ENCODE assay signal across 10 mouse cellular contexts in genomic region chr19:9979156-9979555, GRCm38 (mm10). TPM values are rescaled to one million over a fixed set of nuclear protein-coding genes. Genes with fewer than 3 reads are reported as not detected.
DNase-seq lines count a peak whose midpoint lies in the region; ATAC-seq and TF ChIP-seq lines count a peak whose summit lies in the region.
"Had no signal": no experiment of that assay in that cellular context is flagged by ENCODE, and none has a peak within 500 bp of the region (broad histone marks: within the 10 kb centered on the region; RNA-seq: fewer than 3 reads in every experiment).

No protein-coding gene starts in this region.

- H3K9ac ChIP-seq in hindbrain, postnatal 0 days (replicated peaks; ENCODE audit: low read length) = no peak overlapping the region
- no peak overlapping the region for H3K9ac ChIP-seq in hindbrain, embryonic 12.5 days
- no peak overlapping the region for H3K9ac ChIP-seq in heart, postnatal 0 days (replicated peaks; ENCODE audit: low read depth, low read length)

- H3K4me2 ChIP-seq in hindbrain, postnatal 0 days (ENCODE audit: low read depth, low read length) = no peak overlapping the region
- no peak overlapping the region for H3K4me2 ChIP-seq in hindbrain, embryonic 12.5 days (replicated peaks)
- no peak overlapping the region for H3K4me2 ChIP-seq in heart, postnatal 0 days (ENCODE audit: low read depth, low read length)

- 81% methylated on average over 2 of the region's 2 CpGs for WGBS in hindbrain, postnatal 0 days
- WGBS in hindbrain, embryonic 12.5 days = 83% methylated on average over 2 of the region's 2 CpGs
- 79% methylated on average over 2 of the region's 2 CpGs for WGBS in spleen, adult 2 months
- 89% methylated on average over 2 of the region's 2 CpGs for WGBS in heart, postnatal 0 days

- H3K9me3 ChIP-seq in hindbrain, postnatal 0 days (ENCODE audit: low read length) = no peaks in the 10 kb centered on the region
- H3K9me3 ChIP-seq in hindbrain, embryonic 12.5 days (replicated peaks) = no peaks in the 10 kb centered on the region
- no peaks in the 10 kb centered on the region for H3K9me3 ChIP-seq in heart, postnatal 0 days (replicated peaks; ENCODE audit: control insufficient read depth, low read length)

- TF ChIP-seq CTCF in hindbrain, postnatal 0 days (IDR thresholded peaks at IDR 0.05; ENCODE audit: low read depth) = no peak
- TF ChIP-seq CTCF in spleen, adult 2 months (IDR thresholded peaks at IDR 0.05; ENCODE audit: extremely low read depth, insufficient read depth, insufficient read length, insufficient replicate concordance) = no peak
- no peak for TF ChIP-seq CTCF in heart, postnatal 0 days (IDR thresholded peaks at IDR 0.05; ENCODE audit: low read depth)

- peak overlapping the region; percentile 36; the same call in 1 of the 2 replicates for H3K27ac ChIP-seq in hindbrain, postnatal 0 days
- no peak overlapping the region for H3K27ac ChIP-seq in hindbrain, embryonic 12.5 days
- peak overlapping the region; percentile 65 for H3K27ac ChIP-seq in spleen, adult 2 months (ENCODE audit: insufficient read depth, low read length)
- peak overlapping the region; percentile 86 for H3K27ac ChIP-seq in heart, postnatal 0 days (ENCODE audit: low read depth)

- no peak for ATAC-seq in hindbrain, postnatal 0 days
- no peak for ATAC-seq in hindbrain, embryonic 12.5 days (ENCODE audit: low FRiP score)
- no peak for ATAC-seq in heart, postnatal 0 days (ENCODE audit: insufficient read depth, low read depth)
- ATAC-seq: forebrain, embryonic 16.5 days had no signal

- H3K4me1 ChIP-seq in hindbrain, postnatal 0 days (ENCODE audit: insufficient read depth, low read length) = peaks cover 15% of the 10 kb centered on the region; the same call in 1 of the 2 replicates
- peaks cover 16% of the 10 kb centered on the region for H3K4me1 ChIP-seq in hindbrain, embryonic 12.5 days
- H3K4me1 ChIP-seq in spleen, adult 2 months (ENCODE audit: control insufficient read depth, insufficient read depth, insufficient read length) = peaks cover 8% of the 10 kb centered on the region; the same call in 1 of the 2 replicates
- peaks cover 32% of the 10 kb centered on the region for H3K4me1 ChIP-seq in heart, postnatal 0 days (ENCODE audit: control insufficient read depth, insufficient read depth)

- DNase-seq in hindbrain, postnatal 0 days (ENCODE audit: low spot score) = no peak
- DNase-seq in spleen, adult 2 months (ENCODE audit: low read depth in 1 of 2, low spot score in 2 of 2) = no peak
- DNase-seq in spleen, adult 12 weeks (ENCODE audit: low spot score) = no peak
- no peak for DNase-seq in heart, postnatal 0 days (ENCODE audit: low spot score)
- DNase-seq in urinary bladder, adult 18-20 months (ENCODE audit: low spot score in 2 of 2) = no peak
- no peak for DNase-seq in ovary, postnatal 10 days (ENCODE audit: low spot score)
- DNase-seq: midbrain, embryonic 14.5 days; thymus, postnatal 4 days had no signal

- H3K36me3 ChIP-seq in hindbrain, postnatal 0 days (ENCODE audit: insufficient read depth, low read length) = no peaks in the 10 kb centered on the region
- peaks cover 3% of the 10 kb centered on the region for H3K36me3 ChIP-seq in hindbrain, embryonic 12.5 days
- peaks cover 3% of the 10 kb centered on the region; the same call in 1 of the 2 replicates for H3K36me3 ChIP-seq in spleen, adult 2 months (ENCODE audit: control insufficient read depth, insufficient read depth, low read length)
- peaks cover 2% of the 10 kb centered on the region; the same call in 1 of the 2 replicates for H3K36me3 ChIP-seq in heart, postnatal 0 days (replicated peaks; ENCODE audit: control insufficient read depth, insufficient read depth, low read length)

- no peak overlapping the region for H3K4me3 ChIP-seq in hindbrain, postnatal 0 days (ENCODE audit: low read length)
- no peak overlapping the region for H3K4me3 ChIP-seq in hindbrain, embryonic 12.5 days
- no peak overlapping the region for H3K4me3 ChIP-seq in spleen, adult 2 months (ENCODE audit: extremely low read depth, insufficient read depth, insufficient read length)
- no peak overlapping the region for H3K4me3 ChIP-seq in heart, postnatal 0 days (ENCODE audit: low read depth, low read length)

- no peak for TF ChIP-seq POLR2A in spleen, adult 2 months (IDR thresholded peaks at IDR 0.05; ENCODE audit: low read depth, low read length)

- no peak for TF ChIP-seq EP300 in heart, postnatal 0 days (IDR thresholded peaks at IDR 0.05; ENCODE audit: low read depth)

- H3K27me3 ChIP-seq in hindbrain, postnatal 0 days (ENCODE audit: insufficient read depth, low read length) = no peaks in the 10 kb centered on the region
- no peaks in the 10 kb centered on the region for H3K27me3 ChIP-seq in hindbrain, embryonic 12.5 days
- no peaks in the 10 kb centered on the region for H3K27me3 ChIP-seq in spleen, adult 2 months (ENCODE audit: control insufficient read depth, insufficient read depth, low read length)
- no peaks in the 10 kb centered on the region for H3K27me3 ChIP-seq in heart, postnatal 0 days (ENCODE audit: control insufficient read depth, insufficient read depth, low read length)

RNA-seq across cellular contexts. Expression of gene Fth1, which starts 1.2 kb away (rescaled TPM):
- total RNA-seq in hindbrain, postnatal 0 days (2014; rRNA removed) = 301 and 443 TPM in 2 replicates
- polyA plus RNA-seq in hindbrain, postnatal 0 days (2015; fragmentation: Nextera tagmentation; extraction: Ambion mirVana) = 2,616 and 2,786 TPM in 2 replicates
- 1,445 and 1,581 TPM in 2 replicates for polyA plus RNA-seq in hindbrain, embryonic 12.5 days (2016; fragmentation: Nextera tagmentation; extraction: Ambion mirVana)
- polyA plus RNA-seq in spleen, adult 2 months (2012; rRNA removed) = 3,609 and 4,045 TPM in 2 replicates
- 396 and 524 TPM in 2 replicates for total RNA-seq in heart, postnatal 0 days (2014; rRNA removed; ENCODE audit: low replicate concordance)
- 3,148 and 3,286 TPM in 2 replicates for polyA plus RNA-seq in heart, postnatal 0 days (2015; fragmentation: Nextera tagmentation; extraction: Ambion mirVana)

RNA-seq across cellular contexts. Expression of gene Best1, which starts 22.3 kb away (rescaled TPM):
- total RNA-seq in hindbrain, postnatal 0 days (2014; rRNA removed) = 0.86 and 1.5 TPM in 2 replicates
- 2.6 and 3.0 TPM in 2 replicates for polyA plus RNA-seq in hindbrain, postnatal 0 days (2015; fragmentation: Nextera tagmentation; extraction: Ambion mirVana)
- 0.94 and 1.1 TPM in 2 replicates for polyA plus RNA-seq in hindbrain, embryonic 12.5 days (2016; fragmentation: Nextera tagmentation; extraction: Ambion mirVana)
- 0.14 and 0.20 TPM in 2 replicates for polyA plus RNA-seq in spleen, adult 2 months (2012; rRNA removed)
- not detected in 2 replicates for total RNA-seq in heart, postnatal 0 days (2014; rRNA removed; ENCODE audit: low replicate concordance)
- 0.26 and 0.33 TPM in 2 replicates for polyA plus RNA-seq in heart, postnatal 0 days (2015; fragmentation: Nextera tagmentation; extraction: Ambion mirVana)

RNA-seq across cellular contexts. Expression of gene Rab3il1, which starts 22.3 kb away (rescaled TPM):
- total RNA-seq in hindbrain, postnatal 0 days (2014; rRNA removed) = 19.7 and 23.0 TPM in 2 replicates
- 20.1 and 22.2 TPM in 2 replicates for polyA plus RNA-seq in hindbrain, postnatal 0 days (2015; fragmentation: Nextera tagmentation; extraction: Ambion mirVana)
- polyA plus RNA-seq in hindbrain, embryonic 12.5 days (2016; fragmentation: Nextera tagmentation; extraction: Ambion mirVana) = 35.4 and 40.0 TPM in 2 replicates
- polyA plus RNA-seq in spleen, adult 2 months (2012; rRNA removed) = 73.5 and 77.8 TPM in 2 replicates
- total RNA-seq in heart, postnatal 0 days (2014; rRNA removed; ENCODE audit: low replicate concordance) = 16.3 and 27.4 TPM in 2 replicates
- 17.9 and 20.7 TPM in 2 replicates for polyA plus RNA-seq in heart, postnatal 0 days (2015; fragmentation: Nextera tagmentation; extraction: Ambion mirVana)
